Mouse (Mus musculus) thymus, postnatal 10 days (tissue): Measurements from ENCODE around the gene Robo3.

Experiments
- DNase-seq, 2 experiments: peaks; one replicate each; pipeline ENCODE4 v3.0.0; 2021; ENCODE audit warnings: low spot score in 2 of 2

The Robo3 gene

DNA sequence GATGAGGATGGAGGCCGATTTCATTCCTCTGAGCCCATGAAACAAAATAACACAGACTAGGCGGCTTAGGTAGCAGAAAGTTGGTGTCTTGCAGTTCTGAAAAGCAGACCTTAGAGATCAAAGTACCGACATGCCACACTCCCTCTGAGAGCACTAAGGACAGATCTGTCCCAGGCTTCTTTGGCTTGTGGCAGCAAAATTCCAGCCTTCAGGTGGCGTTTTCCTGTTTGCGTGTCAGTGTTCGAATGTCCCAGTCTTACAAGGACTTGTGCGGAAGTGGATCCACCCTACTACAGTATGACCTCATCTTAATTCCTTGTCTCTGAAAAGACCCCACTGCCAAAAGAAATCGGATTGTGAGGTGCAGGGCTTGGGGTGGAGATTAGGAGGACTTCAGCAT lies 64.2 kb downstream of the Robo3 start:
- DNase-seq, result no peak

GRCm38 (mm10) chr9:37368081-37368830 lies 64.8 kb downstream of the Robo3 start:
- DNase-seq, result no peak

- no peak for DNase-seq
These were observed 65.6 kb downstream of the Robo3 start, which contains the start of gene Hepacam for GRCm38 (mm10) chr9:37367301-37368080. Gene Hepacam (plus strand): TSS chr9:37367351.

GRCm38 (mm10) chr9:37365706-37366105 lies 67.3 kb downstream of the Robo3 start:
- no peak for DNase-seq
